Mouse (Mus musculus): ENCODE data around the gene Myadm.

- TF ChIP-seq TAL1 (IDR thresholded peaks at IDR 0.05; ENCODE audit: low read length) (no peak), GATA1 (IDR thresholded peaks at IDR 0.05; ENCODE audit: low read length) (no peak)
Measured at GRCm38 (mm10) chr7:3283081-3283875, 5.6 kb upstream of the Myadm start.
